Mouse (Mus musculus): ENCODE data around the gene Cacng2.
A peak's percentile ranks its signal among the peaks of the same experiment; 100 is the strongest.
"Not testable (repeated sequence)": the region's sequence is repeated elsewhere in the genome, so short reads cannot be mapped to it uniquely, and the experiment has no call there.

Cacng2 gene

DNA sequence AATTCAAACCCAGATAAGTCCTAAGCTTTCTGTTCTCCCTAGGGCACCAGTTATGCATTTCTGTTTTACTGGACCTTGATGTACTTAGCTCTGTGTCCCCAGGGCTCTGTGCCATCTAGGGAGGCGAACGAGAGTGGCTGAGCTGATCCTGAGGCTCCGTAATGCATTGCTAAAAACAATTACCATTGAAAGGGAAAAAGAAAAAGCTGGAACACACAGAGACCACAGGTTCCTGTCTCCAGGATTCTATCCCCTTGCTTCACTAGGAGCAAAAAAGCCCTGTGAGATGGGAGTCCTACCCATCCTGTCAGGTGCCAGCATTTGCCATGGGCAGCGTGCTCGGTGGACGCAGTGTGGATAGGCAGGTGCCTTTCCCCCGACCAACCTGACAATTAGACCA, 38.4 kb downstream of the Cacng2 start:
- DNase-seq = no peak

GRCm38 (mm10) chr15:78080326-78080725, 39.5 kb downstream of the Cacng2 start:
- DNase-seq = no peak

DNA sequence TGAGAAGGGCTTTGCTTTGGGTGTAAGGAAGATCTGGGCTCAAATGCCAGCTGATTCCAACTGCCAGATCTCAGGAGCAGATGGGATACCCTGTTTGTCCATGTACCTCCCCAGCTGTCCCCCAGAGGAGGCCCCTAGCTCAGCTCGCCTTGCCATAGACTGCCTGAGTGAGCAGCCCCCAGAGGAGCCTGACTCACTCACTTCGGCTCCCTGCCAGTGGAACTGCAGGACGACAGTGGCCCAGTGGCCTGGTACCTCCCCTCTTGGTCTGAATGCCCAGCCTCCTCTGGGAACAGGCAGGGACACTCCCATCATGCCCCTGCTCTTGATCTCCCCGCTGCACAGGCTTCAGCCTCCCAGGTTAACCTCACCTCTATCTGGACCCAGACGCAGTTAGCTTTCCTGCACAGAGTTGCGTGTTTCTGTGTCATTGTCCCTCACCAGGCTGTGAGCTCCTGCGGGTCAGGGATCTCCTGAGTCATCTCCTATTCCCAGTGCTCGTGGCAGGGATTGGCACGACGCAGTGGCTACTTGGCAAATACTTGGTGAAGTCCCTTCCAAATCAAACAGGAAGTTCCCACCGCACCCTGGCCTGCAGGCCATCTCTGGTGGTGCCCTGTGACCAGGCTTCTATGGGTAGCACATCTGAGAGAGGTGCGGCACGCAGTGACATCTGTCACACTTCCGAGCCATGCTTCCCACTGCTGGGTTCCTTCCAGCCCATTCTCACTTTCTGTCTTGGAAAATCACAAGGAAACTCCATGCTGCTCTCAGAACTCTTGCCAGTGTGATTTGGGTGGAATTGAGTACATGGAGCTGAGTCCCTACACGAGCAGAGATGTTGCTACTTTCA, 40.8 kb downstream of the Cacng2 start:
- DNase-seq = no peak

DNA sequence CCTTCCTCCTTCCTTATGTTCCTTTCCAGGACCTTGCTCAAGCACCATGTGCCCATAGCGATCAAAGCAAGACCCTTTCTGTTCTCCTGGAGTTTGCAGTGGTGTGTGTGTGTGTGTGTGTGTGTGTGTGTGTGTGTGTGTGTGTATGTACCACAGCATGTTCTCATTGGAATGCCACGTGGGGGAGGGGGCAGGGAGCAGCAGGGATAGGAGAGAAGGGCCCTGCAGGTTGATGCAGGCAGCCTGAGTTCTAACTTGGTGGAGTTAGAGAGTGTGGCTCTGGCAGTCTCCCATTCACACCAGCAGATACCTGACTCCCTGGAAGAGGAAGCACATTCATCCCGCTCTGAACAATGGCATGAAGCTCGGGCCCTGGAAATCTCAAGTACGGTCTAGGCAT, 41.6 kb downstream of the Cacng2 start:
- no peak for DNase-seq

DNA sequence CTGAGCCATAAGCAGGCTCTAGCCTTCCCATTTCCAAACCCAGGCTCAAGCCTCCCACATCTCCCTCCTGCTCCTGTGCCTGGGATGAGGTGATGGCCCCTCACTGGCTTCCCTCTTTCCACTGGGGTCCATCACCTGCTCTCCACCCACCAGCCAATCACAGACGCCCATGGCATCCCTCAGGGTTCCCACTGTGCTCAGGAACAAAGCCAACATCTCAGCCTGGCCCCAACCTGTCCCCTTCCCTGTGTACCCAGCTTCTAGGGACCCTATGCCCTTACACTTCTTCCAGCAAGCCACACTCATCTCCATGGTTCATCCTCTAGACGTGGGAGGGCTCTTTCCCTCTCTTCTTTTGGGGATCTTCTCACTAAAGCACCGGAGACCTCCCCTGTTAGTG, 43.9 kb downstream of the Cacng2 start:
- DNase-seq = no peak

GRCm38 (mm10) chr15:78073109-78073508, 46.7 kb downstream of the Cacng2 start:
- no peak for DNase-seq

DNA sequence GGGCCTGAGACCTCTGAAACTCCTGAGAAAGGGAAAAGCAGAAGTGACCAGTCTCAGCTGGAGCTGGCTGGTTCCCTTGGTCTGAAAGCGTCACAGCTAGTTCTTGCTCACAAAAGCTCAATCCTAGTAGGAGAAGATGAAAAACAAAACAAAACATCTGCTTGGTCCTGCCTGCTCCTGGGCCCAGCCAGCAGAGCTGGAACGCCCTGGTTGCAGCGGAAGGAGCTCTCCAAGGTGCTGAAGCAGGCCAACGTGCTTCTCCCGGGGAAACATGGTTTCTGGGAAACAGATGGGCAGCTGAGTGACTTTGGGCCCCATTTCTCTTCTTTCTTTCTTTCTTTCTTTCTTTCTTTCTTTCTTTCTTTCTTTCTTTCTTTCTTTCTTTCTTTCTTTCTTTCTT, 53.4 kb downstream of the Cacng2 start:
- DNase-seq = peak; percentile 25 to 35

DNA sequence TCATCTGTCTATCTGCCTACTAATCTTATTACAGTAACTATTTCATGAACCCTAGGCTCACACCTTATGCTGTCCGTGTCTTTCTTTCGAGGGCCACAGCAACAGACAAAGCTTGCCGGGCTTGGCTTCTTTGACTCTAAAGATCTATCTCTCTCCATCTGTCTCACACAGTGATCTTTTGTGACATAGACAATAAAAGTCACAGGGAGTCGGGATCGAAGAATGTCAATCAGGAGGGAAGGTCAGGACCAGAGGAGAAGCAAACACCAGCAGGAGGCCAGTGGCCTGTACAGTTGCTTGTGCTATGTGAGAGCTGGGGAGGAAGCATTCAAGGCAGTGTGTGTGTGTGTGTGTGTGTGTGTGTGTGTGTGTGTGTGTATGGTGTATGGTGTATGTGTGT, 54.3 kb downstream of the Cacng2 start:
- no peak for DNase-seq

DNA sequence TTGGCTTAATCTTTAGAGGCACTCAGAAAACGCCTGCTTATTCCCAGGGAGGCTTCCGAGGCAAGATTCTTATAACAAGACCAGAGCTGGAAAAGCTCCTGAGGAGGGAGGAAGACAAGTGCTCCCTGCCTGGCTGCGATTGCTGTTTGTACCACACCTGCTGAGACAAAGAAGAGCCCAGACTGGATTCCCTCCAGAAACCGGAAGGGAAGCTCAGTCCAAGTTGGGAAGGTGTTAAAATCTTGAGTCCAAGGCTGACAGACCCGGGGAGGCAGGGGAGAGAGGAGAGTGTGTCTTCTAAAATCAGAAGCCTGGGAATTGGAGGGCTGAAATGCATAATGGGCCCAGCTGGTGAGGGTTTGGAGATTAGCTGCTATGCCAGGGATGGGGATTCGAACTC, 55.5 kb downstream of the Cacng2 start:
- no peak for DNase-seq

- no peak for DNase-seq
Observed at GRCm38 (mm10) chr15:78062467-78062866, 57.4 kb downstream of the Cacng2 start.

DNA sequence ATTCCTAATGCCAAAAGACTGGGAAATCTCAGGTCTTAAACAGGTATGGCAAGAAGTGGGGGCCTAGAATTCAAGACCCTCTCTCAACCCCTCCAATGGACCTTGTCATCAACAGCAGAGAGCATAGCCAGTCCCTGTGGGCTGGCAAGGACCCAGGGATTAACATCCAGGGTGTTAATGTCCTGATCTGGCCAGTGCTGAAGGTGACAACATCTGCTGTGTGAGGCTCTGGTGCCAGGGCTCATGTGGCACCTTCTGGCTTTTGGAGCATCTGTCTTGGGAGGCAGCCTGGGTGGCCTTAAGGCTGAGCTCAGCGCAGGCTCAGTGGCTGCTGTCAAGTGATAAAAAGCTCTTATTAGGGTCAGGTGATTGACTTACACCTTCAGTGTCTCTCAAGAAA, 62.9 kb downstream of the Cacng2 start:
- no peak for DNase-seq

DNA sequence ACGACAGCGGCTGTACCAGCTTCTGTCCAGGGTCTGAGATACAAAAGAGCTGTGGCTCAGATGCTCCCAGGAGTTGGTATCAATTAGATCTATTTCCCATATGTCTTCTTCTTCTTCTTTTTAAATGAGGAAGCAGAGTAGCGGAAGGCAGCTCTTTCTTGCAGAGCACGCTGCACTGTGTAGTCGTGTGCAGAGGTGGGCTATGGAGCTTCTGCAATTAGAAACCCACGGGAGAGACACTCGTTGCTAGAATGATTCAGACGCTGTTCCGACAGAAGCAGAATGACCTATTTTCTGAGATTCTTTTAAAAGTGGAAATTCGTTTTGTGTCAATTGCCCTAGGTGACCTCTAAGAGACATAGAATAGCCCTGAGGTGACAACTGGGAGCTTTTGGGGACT, 69.1 kb downstream of the Cacng2 start:
- no peak for DNase-seq

GRCm38 (mm10) chr15:78049933-78050332, 69.9 kb downstream of the Cacng2 start:
- DNase-seq = no peak

DNA sequence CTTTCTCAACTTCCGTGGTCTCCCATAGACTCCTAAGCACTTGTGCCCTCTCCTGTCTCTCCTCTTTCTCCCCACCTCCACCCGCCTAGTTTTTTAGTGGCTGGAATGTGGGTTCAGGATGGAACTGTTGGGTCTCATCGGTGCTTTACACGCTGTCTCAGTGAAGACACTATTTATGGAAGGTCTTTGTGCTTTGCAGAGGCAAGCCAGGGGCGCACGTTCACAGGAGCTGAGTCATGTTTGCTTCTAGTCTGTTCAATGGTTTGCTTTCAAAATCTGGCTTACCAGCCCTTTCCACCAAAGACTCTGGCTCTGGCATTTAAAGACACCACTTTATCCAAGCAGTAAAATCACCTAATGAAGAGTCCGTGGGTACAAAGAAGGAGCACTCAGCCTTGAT, 74.0 kb downstream of the Cacng2 start:
- no peak for DNase-seq

- no peak for DNase-seq
Observed at GRCm38 (mm10) chr15:78045314-78045713, 74.5 kb downstream of the Cacng2 start.

DNA sequence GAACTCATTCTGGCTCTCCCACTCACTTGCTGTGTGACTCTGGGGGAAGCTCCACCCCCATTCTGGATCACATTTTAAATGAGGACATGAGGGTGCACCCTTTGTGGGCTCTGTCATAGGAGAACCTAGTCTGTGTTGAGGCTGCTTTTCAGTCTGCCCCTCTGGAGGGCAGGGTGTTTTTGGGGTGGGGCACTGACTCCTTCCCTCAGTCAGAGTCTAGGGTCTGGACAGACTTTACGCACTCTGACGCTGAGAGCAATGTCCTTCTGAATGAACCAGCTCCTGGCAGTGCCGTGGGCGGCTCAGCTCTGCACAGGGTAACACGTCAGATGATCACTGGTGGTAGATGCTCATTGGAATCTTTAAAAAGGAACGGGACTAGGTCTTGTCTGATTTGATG, 75.0 kb downstream of the Cacng2 start:
- no peak for DNase-seq

GRCm38 (mm10) chr15:78042706-78043105, 77.1 kb downstream of the Cacng2 start:
- no peak for DNase-seq

DNA sequence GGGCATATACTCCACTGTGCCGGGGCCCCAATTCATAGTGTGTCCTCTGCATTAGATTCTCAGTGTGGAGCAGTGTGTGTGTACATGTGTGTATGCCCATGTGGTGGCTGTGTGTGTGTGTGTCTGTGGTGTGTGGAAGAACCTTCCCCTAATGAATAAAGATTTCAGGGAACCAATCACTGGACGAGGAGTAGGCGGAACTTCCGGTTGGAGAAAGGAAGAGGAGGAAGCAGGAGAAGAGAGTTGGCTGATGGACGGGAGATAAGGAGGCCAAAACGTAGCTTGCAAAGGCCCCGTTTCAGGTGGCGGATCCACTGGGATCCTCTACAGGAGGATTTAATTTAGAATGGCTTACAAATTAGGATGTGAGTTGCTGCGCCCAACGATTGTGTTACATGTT, 82.2 kb downstream of the Cacng2 start:
- no peak for DNase-seq

GRCm38 (mm10) chr15:78036586-78036985, 83.2 kb downstream of the Cacng2 start:
- DNase-seq = no peak

- no peak for DNase-seq
Observed at GRCm38 (mm10) chr15:78029938-78030337, 89.9 kb downstream of the Cacng2 start.

DNA sequence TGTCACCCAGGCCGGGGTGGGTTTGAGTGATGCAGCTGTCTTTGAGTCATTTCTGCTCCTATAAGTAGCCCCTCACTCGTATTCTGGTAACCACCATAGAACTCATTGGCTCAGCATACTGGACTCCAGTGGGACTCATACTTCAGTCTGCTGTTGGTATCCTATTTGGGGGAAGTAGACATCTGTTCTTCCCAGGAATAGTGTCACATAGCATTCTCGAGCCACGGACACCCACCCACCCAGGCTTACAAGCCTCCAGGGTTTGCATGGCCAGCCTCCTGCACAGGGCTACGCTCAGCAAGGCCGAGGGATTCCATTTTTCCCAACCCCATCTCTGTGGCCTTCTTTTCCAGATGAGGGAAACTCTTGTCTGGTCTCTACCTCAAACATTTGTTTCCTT, 93.3 kb downstream of the Cacng2 start:
- DNase-seq = no peak

DNA sequence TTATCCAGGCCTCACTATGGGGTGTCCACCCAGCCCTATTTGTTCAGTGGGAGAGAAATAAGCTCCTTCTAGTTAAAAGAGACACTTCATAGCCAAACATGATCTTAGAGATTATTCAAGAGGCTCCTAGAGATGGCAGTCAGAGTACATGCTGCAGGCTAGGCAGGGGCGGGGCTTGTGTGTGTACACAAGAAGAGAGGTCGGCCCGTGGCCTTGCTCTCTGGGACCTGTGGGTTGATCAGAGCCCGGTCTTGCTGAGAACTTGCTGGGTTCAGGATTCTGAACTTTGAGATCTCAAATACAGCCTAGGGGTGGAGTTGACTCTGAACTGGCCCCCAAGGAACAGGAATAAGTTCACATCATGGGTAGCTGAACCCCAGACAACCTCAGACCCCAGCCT, 95.6 kb downstream of the Cacng2 start:
- DNase-seq = no peak

DNA sequence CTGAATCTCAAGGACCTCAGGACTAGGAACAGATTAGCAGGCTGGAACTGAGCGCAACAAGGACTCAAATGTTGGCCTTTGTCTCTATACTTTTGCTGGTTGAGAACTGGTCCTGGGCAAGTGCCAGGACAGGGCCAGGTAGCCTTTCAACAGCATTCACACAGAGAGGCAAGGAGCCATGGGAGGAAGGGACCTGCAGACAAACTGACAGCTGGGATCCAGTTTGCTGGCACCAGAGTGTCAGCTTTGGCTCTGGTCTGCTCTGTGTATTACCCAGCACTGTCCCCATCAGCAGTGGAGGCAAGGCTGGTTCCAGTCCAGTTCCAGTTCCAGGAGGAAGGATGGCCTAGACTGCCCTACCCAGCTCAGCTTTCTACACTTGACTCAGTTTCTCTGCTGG, 105.8 kb downstream of the Cacng2 start:
- DNase-seq = no peak

- DNase-seq = not testable (repeated sequence)
Observed at GRCm38 (mm10) chr15:78008206-78008605, 111.6 kb downstream of the Cacng2 start.

DNA sequence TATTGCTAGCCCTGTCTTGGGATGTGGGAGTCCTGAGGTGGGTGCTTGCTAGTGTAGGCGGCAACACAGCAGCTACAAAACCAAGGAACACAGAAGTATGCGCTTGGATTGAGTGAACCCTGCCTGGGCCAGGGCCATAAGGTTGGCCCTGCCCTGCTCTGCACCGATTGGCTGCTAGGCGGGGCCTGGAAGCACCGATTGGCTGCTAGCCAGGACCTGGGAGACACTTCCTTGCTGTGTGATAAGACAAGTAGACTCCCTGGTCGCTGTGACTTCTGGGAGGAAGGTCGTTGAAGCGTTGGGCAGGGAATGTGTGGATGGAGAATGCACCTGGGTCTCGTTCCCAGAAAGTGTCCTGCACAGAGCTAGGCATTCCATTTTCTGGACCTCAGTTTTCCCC, 115.9 kb downstream of the Cacng2 start:
- DNase-seq = no peak

Measured in B cell, adult 2 months (primary cell).